Mouse (Mus musculus) Patski (cell line): ENCODE results near the gene Arhgap25. TPM values are rescaled to one million over a fixed set of nuclear protein-coding genes. Genes with fewer than 3 reads are reported as not detected.
"Not testable (repeated sequence)": the region's sequence is repeated elsewhere in the genome, so short reads cannot be mapped to it uniquely, and the experiment has no call there.

Experiments used
- ATAC-seq: fragments of 100-300 bp; one replicate; pipeline ENCODE4 v1.8.0; 2021
- CTCF ChIA-PET: fragments of 350-600 bp; sonication (Branson Sonifier 250); formaldehyde crosslinking; loops from one replicate; lab custom pipeline; 2022; ENCODE audit warnings: inconsistent platforms; lab: Charles Lee
- POLR2A ChIA-PET: fragments of 350-600 bp; sonication (Branson Sonifier 250); formaldehyde crosslinking; loops from one replicate; lab custom pipeline; 2022; ENCODE audit warnings: antibody characterized with exemption, inconsistent platforms; lab: Charles Lee
- DNase-seq: peaks from one replicate; pipeline ENCODE4 v3.0.0-alpha.2; 2011; ENCODE audit warnings: low read depth, low spot score
- H3K27me3 ChIP-seq: fragments of 371-371 bp; one replicate; pipeline ENCODE4 v1.5.1; 2021
- CTCF ChIP-seq: fragments of 100-300 bp; IDR thresholded peaks from one replicate; pipeline ENCODE4 v1.5.1; 2021
- in situ Hi-C: fragments of 300-500 bp; cut with MboI; formaldehyde crosslinking; loops from 3 replicates; pipeline ENCODE4 v1.11.1; 2018; ENCODE audit warnings: low pct_unique_long_range_greater_than_20kb, mixed read lengths
- polyA plus RNA-seq: library from polyadenylated mRNA; unstranded; gene quantifications from one replicate; pipeline ENCODE4 v1.2.3, GENCODE M21; 2021

Arhgap25 gene
- 0.03 TPM for polyA plus RNA-seq

DNA sequence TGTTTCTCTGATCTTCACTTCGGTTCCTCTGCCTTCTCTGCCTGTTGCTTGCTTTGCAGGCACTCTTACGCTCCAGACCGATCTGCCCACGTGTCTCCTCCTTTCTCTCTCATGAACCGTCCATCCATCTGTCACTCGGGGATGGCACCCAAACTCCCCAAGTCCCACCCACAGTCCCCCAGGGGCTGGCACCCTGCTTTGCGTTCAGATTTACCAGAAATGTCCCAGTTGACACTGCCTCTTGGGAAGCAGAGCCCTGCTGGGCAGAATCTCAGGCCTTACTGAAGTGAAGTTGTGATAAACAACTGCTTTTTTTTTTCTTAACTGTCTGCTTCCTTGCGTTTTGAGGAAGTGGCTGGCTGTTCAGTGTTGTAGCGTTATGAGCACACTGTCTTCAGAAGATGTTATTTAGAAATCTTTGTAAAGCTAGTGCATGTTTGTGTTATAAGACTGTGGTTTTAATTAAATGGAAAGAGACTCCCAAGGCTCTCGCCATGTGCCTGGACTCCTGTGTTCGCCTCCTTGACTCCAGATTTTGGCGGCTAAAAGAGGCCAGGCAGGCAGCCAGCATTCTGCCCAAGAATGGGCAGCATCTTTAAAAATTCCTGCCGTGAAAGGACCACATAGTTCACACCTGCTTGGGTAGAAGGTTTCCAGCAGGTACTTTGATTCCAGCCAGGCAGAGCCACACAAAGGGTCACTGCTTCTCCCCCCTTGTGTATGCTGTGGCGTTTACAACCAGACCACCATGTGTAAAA, at the start of gene Arhgap25:
Arhgap25 (minus strand) TSS at position 307 of the 758 bp plus-strand sequence.
- no peak for DNase-seq
- no peak for ATAC-seq
- H3K27me3 ChIP-seq: no peaks in the 10 kb centered on the region
- CTCF ChIA-PET: no interaction called here
- POLR2A ChIA-PET: no interaction called here
- in situ Hi-C loops: no loop called here
- no peak for TF ChIP-seq CTCF

DNA sequence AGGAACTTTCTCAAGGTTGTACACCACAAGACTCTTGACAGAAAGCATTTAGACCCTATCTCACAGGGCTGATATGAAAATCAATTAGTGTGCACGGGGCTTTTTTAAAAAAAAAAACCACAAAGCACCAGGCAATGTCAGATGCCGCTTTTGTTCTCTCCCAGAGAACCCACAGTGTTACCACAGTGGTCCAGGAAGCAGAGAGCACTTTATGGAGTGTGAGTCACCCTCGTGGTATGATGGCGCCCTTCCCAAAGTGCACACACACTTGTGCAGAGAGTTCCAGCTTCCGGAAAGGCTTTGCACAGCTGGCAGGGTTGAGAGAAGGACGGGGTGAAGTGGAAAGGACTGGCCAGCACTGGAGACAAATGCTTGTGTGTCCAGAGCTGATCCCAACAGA, 49.4 kb upstream of the Arhgap25 start:
- POLR2A ChIA-PET: no interaction called here
- no peak for DNase-seq
- in situ Hi-C loops: no loop called here
- CTCF ChIA-PET: no interaction called here
- H3K27me3 ChIP-seq: no peaks in the 10 kb centered on the region
- peak; percentile 66 for ATAC-seq
- TF ChIP-seq CTCF: no peak

DNA sequence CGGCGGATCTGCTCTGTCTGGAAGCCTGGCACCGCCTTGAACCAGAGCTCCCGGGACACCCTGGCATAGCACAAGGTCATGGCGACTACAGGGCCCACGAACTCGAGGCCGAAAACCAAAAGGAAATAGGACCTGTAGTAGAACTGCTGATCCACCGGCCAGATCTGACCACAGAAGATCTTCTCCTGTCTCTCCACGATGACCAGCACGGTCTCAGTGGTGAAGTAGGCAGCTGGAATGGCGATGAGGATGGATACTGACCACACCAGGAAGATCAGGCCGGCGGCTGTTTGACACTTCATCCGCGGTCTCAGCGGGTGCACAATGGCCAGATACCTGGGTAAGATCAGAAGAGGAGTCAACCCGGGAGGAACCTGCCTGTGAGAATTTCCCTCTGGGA, 48.5 kb upstream of the Arhgap25 start:
- ATAC-seq: no peak
- H3K27me3 ChIP-seq: no peaks in the 10 kb centered on the region
- no peak for DNase-seq
- POLR2A ChIA-PET: no interaction called here
- CTCF ChIA-PET: no interaction called here
- no peak for TF ChIP-seq CTCF
- in situ Hi-C loops: no loop called here

DNA sequence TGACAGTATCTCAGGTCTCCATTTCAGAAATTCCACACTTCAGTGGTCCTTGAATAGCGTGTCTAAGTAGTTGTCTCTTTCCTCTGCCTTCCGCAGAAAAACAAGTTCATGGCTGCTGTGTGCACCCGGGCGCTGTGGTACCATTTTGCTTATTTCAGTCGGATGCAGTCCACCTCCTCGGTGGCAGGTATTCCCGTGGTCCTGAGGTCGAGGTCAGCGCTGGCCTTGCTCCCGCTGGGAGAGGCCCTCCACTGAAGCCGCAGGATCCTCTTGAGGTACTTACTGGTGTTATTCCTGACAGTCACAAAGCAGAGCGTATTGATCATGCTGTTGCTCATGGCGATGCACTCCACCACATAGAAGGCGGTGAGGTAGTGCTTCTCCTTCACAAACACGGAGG, 48.0 kb upstream of the Arhgap25 start:
- H3K27me3 ChIP-seq: no peaks in the 10 kb centered on the region
- DNase-seq: no peak
- ChIA-PET POLR2A (no interaction called here), CTCF (no interaction called here)
- TF ChIP-seq CTCF: no peak
- no peak for ATAC-seq
- in situ Hi-C loops: no loop called here

DNA sequence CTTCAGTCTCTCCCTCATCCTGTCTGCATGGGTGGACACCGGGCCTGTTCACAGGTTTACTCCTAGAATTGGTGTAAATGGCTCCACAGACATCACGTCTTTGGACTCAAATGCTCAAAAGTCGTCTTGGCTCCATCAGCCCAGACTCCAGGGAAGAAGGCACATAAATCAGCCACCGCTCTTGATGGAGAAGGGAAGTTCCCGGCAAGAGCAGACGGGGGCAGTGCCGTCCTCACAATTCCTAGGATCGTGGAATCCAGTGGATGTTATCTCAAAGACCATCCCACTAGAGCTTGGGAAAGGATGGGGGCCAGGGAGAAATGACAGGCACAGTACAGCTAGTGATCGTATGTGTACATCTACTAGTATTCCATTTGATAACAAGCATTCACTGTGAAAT, 45.2 kb upstream of the Arhgap25 start:
- DNase-seq (no peak), ATAC-seq (no peak)
- H3K27me3 ChIP-seq: no peaks in the 10 kb centered on the region
- POLR2A ChIA-PET: no interaction called here
- in situ Hi-C loops: no loop called here
- CTCF ChIA-PET: interaction anchor here (0.7 kb wide), 2 partner anchors 112 to 931 kb away, joined by 3 read pairs; no protein-coding TSS in a partner anchor
- no peak for TF ChIP-seq CTCF

DNA sequence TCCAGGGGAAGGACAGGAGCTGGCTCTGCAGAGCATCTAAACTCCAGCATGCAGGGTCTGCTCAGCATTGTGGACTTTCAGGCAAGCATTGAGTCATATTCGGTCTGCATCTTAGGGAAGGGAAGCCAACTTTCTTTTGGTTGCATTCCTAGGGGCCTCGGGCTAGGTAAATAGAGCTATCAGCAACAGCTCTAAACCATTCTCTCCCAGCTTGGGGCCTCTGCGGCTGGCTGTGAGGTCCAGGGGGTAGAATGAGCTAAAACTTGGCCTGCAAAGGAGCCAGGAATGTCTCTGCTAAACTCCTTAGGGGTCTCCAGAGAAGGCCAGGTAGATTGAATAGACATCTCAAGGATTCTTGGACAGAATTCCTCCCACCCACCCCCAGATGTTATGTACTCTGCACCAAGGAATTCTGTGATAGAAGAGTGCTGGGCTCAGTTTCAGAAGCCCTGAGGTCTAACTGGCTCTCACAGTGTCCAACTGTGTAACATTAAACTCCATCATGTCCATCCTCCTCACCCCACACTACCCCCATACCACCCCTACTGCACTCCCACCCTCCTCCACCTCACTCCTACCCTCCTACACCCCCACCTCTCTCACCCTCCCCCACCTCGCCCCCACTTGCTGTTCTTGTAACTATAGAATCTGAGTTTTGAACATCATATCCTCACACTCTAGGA, 43.7 kb upstream of the Arhgap25 start:
- DNase-seq (no peak), ATAC-seq (no peak)
- no peaks in the 10 kb centered on the region for H3K27me3 ChIP-seq
- POLR2A ChIA-PET: no interaction called here
- in situ Hi-C loops: no loop called here
- CTCF ChIA-PET: no interaction called here
- no peak for TF ChIP-seq CTCF

DNA sequence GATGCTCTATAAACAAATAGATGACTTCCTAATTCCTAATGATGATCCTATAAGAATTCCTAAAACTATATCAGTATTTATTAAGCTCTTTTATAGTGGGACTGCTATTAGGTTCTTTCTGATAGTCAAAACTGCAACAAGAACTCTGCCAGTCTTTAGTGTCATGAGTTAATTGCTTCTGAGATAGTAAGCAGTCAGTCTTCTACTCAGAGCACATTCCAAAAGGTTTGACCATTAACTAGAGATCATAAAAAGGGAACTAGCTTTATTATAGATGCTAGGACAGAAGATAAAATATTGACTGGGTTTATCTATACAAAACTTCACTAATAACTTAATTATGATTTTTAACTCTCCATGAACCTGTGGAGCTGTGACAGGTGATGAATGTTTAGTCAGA, 38.8 kb upstream of the Arhgap25 start:
- H3K27me3 ChIP-seq, ATAC-seq, in situ Hi-C loops, DNase-seq, POLR2A ChIA-PET: not testable (repeated sequence)
- CTCF ChIA-PET: interaction anchor here (1.5 kb wide), 1 partner anchor 14 kb away, joined by 3 read pairs; no protein-coding TSS in a partner anchor

DNA sequence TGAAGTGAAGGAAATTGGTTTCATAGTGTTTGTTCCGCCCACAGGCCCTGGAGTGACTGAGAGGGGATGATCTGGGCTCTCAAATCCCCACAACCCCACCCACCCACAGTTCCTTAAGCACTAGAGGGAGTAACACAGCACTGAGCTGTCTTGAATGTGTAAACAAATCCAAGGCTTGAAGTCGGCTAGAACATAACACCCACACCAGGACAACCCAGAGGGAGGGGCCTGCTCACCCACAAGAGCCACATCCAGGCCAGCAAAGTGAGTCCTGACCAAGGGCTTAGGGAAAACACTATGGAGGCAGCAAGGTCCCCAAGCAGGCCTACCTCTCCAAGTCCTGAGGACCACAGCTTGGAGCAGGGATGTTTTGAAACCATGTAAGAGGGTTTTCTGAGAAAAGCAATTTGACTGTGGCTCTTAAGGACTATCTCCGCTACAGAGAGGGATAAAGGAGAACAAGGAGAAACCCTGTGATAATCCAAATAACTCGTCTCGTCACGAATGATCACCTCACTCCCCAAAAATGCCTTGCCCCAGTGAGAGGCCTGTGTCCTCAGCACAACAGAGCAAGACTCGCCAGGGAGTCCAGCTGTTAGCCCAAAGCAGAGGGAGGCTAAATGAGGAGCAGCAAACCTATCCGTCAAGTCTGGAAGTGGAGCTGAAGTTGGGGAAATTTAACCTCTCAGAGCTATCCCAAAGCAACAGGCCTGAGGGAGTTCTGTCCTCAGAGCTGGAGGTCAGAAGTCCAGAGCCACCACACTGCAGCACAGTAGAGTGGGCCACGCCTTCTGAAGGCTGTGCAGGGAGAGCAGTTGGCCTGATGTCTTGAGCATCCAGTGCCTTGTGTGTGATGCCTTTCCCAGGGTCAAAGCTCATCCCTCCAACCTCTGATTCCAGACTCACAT, 34.9 kb upstream of the Arhgap25 start:
- ATAC-seq (no peak), DNase-seq (no peak)
- in situ Hi-C loops: no loop called here
- H3K27me3 ChIP-seq: no peaks in the 10 kb centered on the region
- ChIA-PET CTCF (interaction anchor here (1.5 kb wide), 1 partner anchor 102 kb away, joined by 3 read pairs; no protein-coding TSS in a partner anchor), POLR2A (no interaction called here)
- no peak for TF ChIP-seq CTCF

DNA sequence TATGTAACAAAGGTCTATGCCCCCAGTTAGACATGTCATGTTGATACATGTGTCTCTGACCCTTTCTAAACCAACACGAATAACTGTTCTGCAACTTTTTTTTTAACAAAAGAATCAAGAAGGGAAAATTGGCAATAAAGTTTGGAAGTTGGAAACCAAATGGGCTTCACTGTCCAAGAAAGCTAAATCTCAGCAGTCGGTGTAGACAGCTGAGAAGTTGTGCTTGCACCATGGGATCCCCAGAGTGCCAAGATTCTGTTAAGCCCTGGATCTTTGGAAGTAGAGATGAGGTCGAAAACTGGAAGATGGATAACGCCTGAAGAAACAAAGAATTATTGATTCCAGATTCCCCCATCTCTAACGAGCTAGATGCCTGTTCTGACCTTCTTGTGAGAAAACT, 32.1 kb upstream of the Arhgap25 start:
- TF ChIP-seq CTCF: no peak
- POLR2A ChIA-PET: no interaction called here
- peaks cover 5% of the 10 kb centered on the region for H3K27me3 ChIP-seq

DNA sequence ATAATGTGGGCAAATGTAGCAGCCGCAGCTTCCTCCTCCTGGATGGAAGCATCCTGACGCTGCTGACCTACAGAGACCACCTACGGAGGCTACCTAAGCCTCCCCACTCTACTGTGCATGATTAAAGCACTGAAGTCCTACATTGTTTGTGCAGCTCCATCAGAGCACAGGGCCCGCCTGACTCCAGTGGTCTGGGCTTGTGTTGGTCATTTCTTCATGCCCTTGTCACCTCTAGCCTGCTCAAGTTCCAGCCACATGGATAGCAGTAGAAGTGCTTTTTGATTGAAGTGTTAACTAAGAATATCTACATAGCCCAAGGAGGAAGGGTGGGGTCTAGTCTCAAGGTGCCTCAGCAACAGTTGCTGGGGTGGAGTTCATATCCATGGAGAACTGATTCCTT, 31.3 kb upstream of the Arhgap25 start:
- TF ChIP-seq CTCF: no peak
- in situ Hi-C loops: no loop called here
- H3K27me3 ChIP-seq: peaks cover 6% of the 10 kb centered on the region
- ChIA-PET POLR2A (no interaction called here), CTCF (no interaction called here)
- no peak for ATAC-seq
- no peak for DNase-seq

More for the DNA sequence above, 32.1 kb upstream of the Arhgap25 start:
- ATAC-seq: no peak
- CTCF ChIA-PET: no interaction called here
- no peak for DNase-seq
- in situ Hi-C loops: no loop called here
